Mouse (Mus musculus): Measurements from ENCODE around the gene Epgn.

DNA sequence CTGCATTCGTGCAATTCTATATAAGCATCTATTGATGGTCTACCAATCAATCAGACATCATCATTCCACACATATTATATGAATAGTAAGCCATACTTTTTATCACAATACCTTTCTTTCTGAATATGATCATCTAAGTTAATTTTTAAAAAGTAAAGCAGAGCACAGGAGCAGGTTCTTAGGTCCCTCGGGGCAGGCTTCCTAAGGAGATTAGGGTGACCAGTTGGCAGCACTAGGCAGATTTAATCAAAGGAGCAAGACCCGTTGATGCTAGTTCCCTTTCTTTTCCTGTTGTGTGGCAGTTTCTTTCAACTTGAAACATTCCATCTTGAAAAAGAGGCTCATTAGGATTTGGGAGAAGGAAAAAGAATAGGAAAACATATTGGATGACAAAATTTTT is 39.1 kb upstream of the Epgn start:
- TF ChIP-seq CTCF (IDR thresholded peaks at IDR 0.05; ENCODE audit: low read depth): no peak
- no peak for TF ChIP-seq EP300 (IDR thresholded peaks at IDR 0.05; ENCODE audit: low read depth)

Data from liver, embryonic 14.5 days (tissue).